Mouse (Mus musculus) G1E (cell line): ENCODE measurements around the gene Naa40.

Experiments
- CTCF ChIP-seq: IDR thresholded peaks from 2 replicates; pipeline ENCODE4 v1.5.1; 2012; ENCODE audit warnings: low read depth, low read length, inconsistent platforms, mixed read lengths
- GATA1 ChIP-seq: IDR thresholded peaks from 2 replicates; pipeline ENCODE4 v1.6.1; 2012; ENCODE audit warnings: borderline replicate concordance, low read length, inconsistent platforms, mixed read lengths
- TAL1 ChIP-seq: conservative IDR thresholded peaks from 2 replicates; pipeline ENCODE4 v1.6.1; 2012; ENCODE audit warnings: low read depth, low read length, inconsistent platforms, mixed read lengths

DNA sequence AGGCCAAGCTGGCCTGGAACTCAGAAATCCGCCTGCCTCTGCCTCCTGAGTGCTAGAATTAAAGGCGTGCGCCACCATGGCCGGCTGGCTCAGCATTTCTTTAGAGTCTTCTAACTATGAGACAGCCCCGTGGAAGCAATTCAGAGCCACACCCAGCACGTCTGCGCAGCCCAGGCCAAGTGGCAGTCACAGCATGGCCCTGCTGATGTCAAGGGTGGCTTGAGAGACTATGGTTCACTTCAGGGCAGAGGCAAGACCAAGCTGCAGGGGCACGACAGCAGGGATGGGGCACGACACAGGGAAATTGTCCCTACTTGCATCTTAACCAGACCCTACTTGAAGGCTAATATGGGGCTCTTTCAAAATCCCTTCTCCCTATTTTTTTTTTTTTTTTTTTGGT, 5.5 kb downstream of the Naa40 start:
- TF ChIP-seq CTCF (no peak), GATA1 (no peak), TAL1 (no peak)
